Mouse (Mus musculus): ENCODE measurements around the gene Plekha6. TPM values are rescaled to one million over a fixed set of nuclear protein-coding genes. Genes with fewer than 3 reads are reported as not detected.
"Not testable (repeated sequence)": the region's sequence is repeated elsewhere in the genome, so short reads cannot be mapped to it uniquely, and the experiment has no call there.

The Plekha6 gene
- total RNA-seq, 1 experiment from 2014 or later, result 7.6 TPM

GRCm38 (mm10) chr1:133311240-133311639 is 147.2 kb downstream of the Plekha6 start:
- no peak for ATAC-seq (replicated peaks in 1 of 2; ENCODE audit: insufficient read depth in 1 of 2, low FRiP score in 2 of 2, low TSS enrichment in 1 of 2, low read depth in 1 of 2, poor library complexity in 2 of 2, severe bottlenecking in 2 of 2)

- ATAC-seq (replicated peaks in 1 of 2; ENCODE audit: insufficient read depth in 1 of 2, low FRiP score in 2 of 2, low TSS enrichment in 1 of 2, low read depth in 1 of 2, poor library complexity in 2 of 2, severe bottlenecking in 2 of 2), result peak in 1 of 2 experiments; percentile 15; a peak in 1 of 4 replicates
Measured at GRCm38 (mm10) chr1:133311946-133312345, 147.9 kb downstream of the Plekha6 start.

- ATAC-seq (replicated peaks in 1 of 2; ENCODE audit: insufficient read depth in 1 of 2, low FRiP score in 2 of 2, low TSS enrichment in 1 of 2, low read depth in 1 of 2, poor library complexity in 2 of 2, severe bottlenecking in 2 of 2), result peak; percentile 49 to 76; a peak in 3 of 4 replicates
Measured at GRCm38 (mm10) chr1:133314364-133314763, 150.4 kb downstream of the Plekha6 start.

GRCm38 (mm10) chr1:133315775-133316174 is 151.8 kb downstream of the Plekha6 start:
- no peak for ATAC-seq (replicated peaks in 1 of 2; ENCODE audit: insufficient read depth in 1 of 2, low FRiP score in 2 of 2, low TSS enrichment in 1 of 2, low read depth in 1 of 2, poor library complexity in 2 of 2, severe bottlenecking in 2 of 2)

- no peak for ATAC-seq (replicated peaks in 1 of 2; ENCODE audit: insufficient read depth in 1 of 2, low FRiP score in 2 of 2, low TSS enrichment in 1 of 2, low read depth in 1 of 2, poor library complexity in 2 of 2, severe bottlenecking in 2 of 2)
Measured at GRCm38 (mm10) chr1:133316577-133316976, 152.6 kb downstream of the Plekha6 start.

- no peak for ATAC-seq (replicated peaks in 1 of 2; ENCODE audit: insufficient read depth in 1 of 2, low FRiP score in 2 of 2, low TSS enrichment in 1 of 2, low read depth in 1 of 2, poor library complexity in 2 of 2, severe bottlenecking in 2 of 2)
Measured at GRCm38 (mm10) chr1:133317149-133317548, 153.1 kb downstream of the Plekha6 start.

- ATAC-seq (replicated peaks in 1 of 2; ENCODE audit: insufficient read depth in 1 of 2, low FRiP score in 2 of 2, low TSS enrichment in 1 of 2, low read depth in 1 of 2, poor library complexity in 2 of 2, severe bottlenecking in 2 of 2), result no peak
Measured at GRCm38 (mm10) chr1:133321267-133321925, 157.4 kb downstream of the Plekha6 start, which contains the start of gene Kiss1. Gene Kiss1 (plus strand): TSS chr1:133321875.

GRCm38 (mm10) chr1:133323333-133323732 is 159.3 kb downstream of the Plekha6 start:
- no peak for ATAC-seq (replicated peaks in 1 of 2; ENCODE audit: insufficient read depth in 1 of 2, low FRiP score in 2 of 2, low TSS enrichment in 1 of 2, low read depth in 1 of 2, poor library complexity in 2 of 2, severe bottlenecking in 2 of 2)

GRCm38 (mm10) chr1:133325951-133326350 is 161.9 kb downstream of the Plekha6 start:
- ATAC-seq (replicated peaks in 1 of 2; ENCODE audit: insufficient read depth in 1 of 2, low FRiP score in 2 of 2, low TSS enrichment in 1 of 2, low read depth in 1 of 2, poor library complexity in 2 of 2, severe bottlenecking in 2 of 2), result no peak

GRCm38 (mm10) chr1:133327094-133327493 is 163.1 kb downstream of the Plekha6 start:
- no peak for ATAC-seq (replicated peaks in 1 of 2; ENCODE audit: insufficient read depth in 1 of 2, low FRiP score in 2 of 2, low TSS enrichment in 1 of 2, low read depth in 1 of 2, poor library complexity in 2 of 2, severe bottlenecking in 2 of 2)

GRCm38 (mm10) chr1:133328299-133328795 is 164.3 kb downstream of the Plekha6 start:
- ATAC-seq (replicated peaks in 1 of 2; ENCODE audit: insufficient read depth in 1 of 2, low FRiP score in 2 of 2, low TSS enrichment in 1 of 2, low read depth in 1 of 2, poor library complexity in 2 of 2, severe bottlenecking in 2 of 2), result no peak

GRCm38 (mm10) chr1:133328896-133329637 is 165.1 kb downstream of the Plekha6 start:
- peak in 1 of 2 experiments; percentile 17; a peak in 1 of 4 replicates for ATAC-seq (replicated peaks in 1 of 2; ENCODE audit: insufficient read depth in 1 of 2, low FRiP score in 2 of 2, low TSS enrichment in 1 of 2, low read depth in 1 of 2, poor library complexity in 2 of 2, severe bottlenecking in 2 of 2)

- ATAC-seq (replicated peaks in 1 of 2; ENCODE audit: insufficient read depth in 1 of 2, low FRiP score in 2 of 2, low TSS enrichment in 1 of 2, low read depth in 1 of 2, poor library complexity in 2 of 2, severe bottlenecking in 2 of 2), result no peak
Measured at GRCm38 (mm10) chr1:133329638-133329964, 165.6 kb downstream of the Plekha6 start.

GRCm38 (mm10) chr1:133331142-133331541 is 167.1 kb downstream of the Plekha6 start:
- no peak for ATAC-seq (replicated peaks in 1 of 2; ENCODE audit: insufficient read depth in 1 of 2, low FRiP score in 2 of 2, low TSS enrichment in 1 of 2, low read depth in 1 of 2, poor library complexity in 2 of 2, severe bottlenecking in 2 of 2)

- ATAC-seq (replicated peaks in 1 of 2; ENCODE audit: insufficient read depth in 1 of 2, low FRiP score in 2 of 2, low TSS enrichment in 1 of 2, low read depth in 1 of 2, poor library complexity in 2 of 2, severe bottlenecking in 2 of 2), result no peak
Measured at GRCm38 (mm10) chr1:133332656-133333430, 168.8 kb downstream of the Plekha6 start.

- ATAC-seq (replicated peaks in 1 of 2; ENCODE audit: insufficient read depth in 1 of 2, low FRiP score in 2 of 2, low TSS enrichment in 1 of 2, low read depth in 1 of 2, poor library complexity in 2 of 2, severe bottlenecking in 2 of 2), result no peak
Measured at GRCm38 (mm10) chr1:133333937-133334336, 169.9 kb downstream of the Plekha6 start.

- ATAC-seq (replicated peaks in 1 of 2; ENCODE audit: insufficient read depth in 1 of 2, low FRiP score in 2 of 2, low TSS enrichment in 1 of 2, low read depth in 1 of 2, poor library complexity in 2 of 2, severe bottlenecking in 2 of 2), result not testable (repeated sequence)
Measured at GRCm38 (mm10) chr1:133340403-133340802, 176.4 kb downstream of the Plekha6 start.

- no peak for ATAC-seq (replicated peaks in 1 of 2; ENCODE audit: insufficient read depth in 1 of 2, low FRiP score in 2 of 2, low TSS enrichment in 1 of 2, low read depth in 1 of 2, poor library complexity in 2 of 2, severe bottlenecking in 2 of 2)
Measured at GRCm38 (mm10) chr1:133344357-133344756, 180.3 kb downstream of the Plekha6 start.
